Mouse (Mus musculus): ENCODE results near the gene 1700067K01Rik.

Gene 1700067K01Rik

DNA sequence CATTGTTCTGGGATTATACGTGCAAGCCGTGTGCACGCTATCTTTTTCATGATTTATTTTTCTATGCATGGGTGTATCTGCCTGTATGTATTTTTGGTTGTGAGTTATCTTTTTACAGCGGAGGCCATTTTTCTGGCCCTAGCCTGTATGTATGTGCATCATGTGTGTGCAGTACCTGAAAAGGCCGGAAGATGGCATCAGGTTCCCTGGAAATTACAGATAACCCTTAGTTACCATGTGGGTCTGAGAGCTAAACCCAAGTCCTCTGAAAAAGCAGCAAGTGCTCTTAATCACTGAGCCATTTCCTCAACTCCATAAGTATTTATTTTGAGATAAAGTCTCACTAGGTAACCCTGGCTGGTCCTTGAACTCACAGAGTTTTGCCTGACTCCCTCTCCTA lies 51.9 kb downstream of the 1700067K01Rik start:
- DNase-seq (ENCODE audit: low spot score): no peak

Measured in lung, postnatal 25 days (tissue).